Mouse (Mus musculus): ENCODE results near the gene Ppp1r3f. TPM values are rescaled to one million over a fixed set of nuclear protein-coding genes. Genes with fewer than 3 reads are reported as not detected.

Gene Ppp1r3f
- polyA plus RNA-seq, 1 experiment: 0.10 TPM

DNA sequence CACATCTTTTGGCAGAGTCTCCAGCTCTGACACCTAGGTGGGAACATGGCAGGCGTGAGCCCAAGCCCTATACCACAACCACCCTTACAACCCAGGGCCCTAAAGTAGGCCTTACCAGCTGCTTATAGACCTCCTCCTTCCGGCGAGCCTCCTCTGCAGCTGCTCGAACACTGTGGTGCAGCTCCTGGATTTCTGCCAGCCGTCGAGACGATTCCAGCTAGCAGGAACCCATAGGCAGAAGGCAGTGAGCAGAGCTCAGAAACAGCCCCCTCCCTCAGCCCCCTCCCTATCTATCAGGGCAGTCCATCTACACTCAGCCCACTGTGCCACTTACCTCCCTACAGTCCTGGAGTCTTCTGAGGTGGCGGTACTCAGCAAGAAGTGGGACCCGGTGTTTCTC, 21.3 kb upstream of the Ppp1r3f start:
- Histone ChIP-seq H3K36me3 (ENCODE audit: control insufficient read depth) (peaks cover 87% of the 10 kb centered on the region), H3K9me3 (ENCODE audit: control insufficient read depth, low read length) (peaks cover 3% of the 10 kb centered on the region; the same call in 1 of the 2 replicates), H3K4me1 (ENCODE audit: control insufficient read depth) (no peaks in the 10 kb centered on the region), H3K4me3 (replicated peaks) (no peak overlapping the region), H3K27me3 (ENCODE audit: control insufficient read depth) (no peaks in the 10 kb centered on the region)
- TF ChIP-seq GATA1 (IDR thresholded peaks at IDR 0.05; ENCODE audit: low read length): no peak
- TF ChIP-seq TAL1 (IDR thresholded peaks at IDR 0.05; ENCODE audit: low read length): no peak

DNA sequence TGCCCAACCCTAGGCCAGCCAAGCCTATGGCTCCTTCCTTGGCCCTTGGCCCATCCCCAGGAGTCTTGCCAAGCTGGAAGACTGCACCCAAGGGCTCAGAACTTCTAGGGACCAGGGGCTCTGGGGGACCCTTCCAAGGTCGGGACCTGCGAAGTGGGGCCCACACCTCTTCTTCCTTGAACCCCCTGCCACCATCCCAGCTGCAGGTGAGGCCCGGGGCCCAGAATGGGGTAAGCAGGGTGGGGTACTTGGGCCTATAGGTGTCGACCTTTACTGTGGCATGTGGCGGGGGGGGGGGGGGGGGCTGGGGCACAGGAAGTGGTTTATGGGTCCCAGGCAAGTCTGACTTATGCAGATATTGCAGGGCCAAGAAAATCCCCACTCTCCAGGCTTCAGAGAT, 12.3 kb upstream of the Ppp1r3f start:
- Histone ChIP-seq H3K36me3 (ENCODE audit: control insufficient read depth) (peaks cover 21% of the 10 kb centered on the region), H3K9me3 (ENCODE audit: control insufficient read depth, low read length) (no peaks in the 10 kb centered on the region), H3K4me1 (ENCODE audit: control insufficient read depth) (peaks cover 5% of the 10 kb centered on the region), H3K27me3 (ENCODE audit: control insufficient read depth) (no peaks in the 10 kb centered on the region), H3K4me3 (replicated peaks) (no peak overlapping the region)
- TF ChIP-seq TAL1 (IDR thresholded peaks at IDR 0.05; ENCODE audit: low read length) (no peak), GATA1 (IDR thresholded peaks at IDR 0.05; ENCODE audit: low read length) (no peak)

DNA sequence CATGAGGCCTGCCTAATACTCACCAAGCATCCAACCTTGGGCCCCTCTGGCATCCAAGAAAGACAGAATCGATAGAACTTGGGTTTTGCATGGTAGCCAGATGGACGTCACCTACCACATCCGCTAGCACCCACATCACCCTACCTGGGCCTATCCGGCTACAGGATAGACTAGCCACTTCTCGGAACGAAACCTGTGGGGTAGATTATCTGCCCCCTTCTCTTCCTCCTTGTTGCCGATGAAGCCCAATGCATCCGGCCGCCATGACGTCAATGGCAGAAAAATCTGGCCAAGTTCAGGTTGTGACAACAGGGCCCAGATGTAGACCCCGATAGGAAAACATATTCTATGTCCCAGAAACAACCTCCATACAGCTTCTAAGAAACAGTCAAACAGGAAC, 9.8 kb upstream of the Ppp1r3f start:
- no peaks in the 10 kb centered on the region; the same call in 1 of the 2 replicates for H3K27me3 ChIP-seq (ENCODE audit: control insufficient read depth)
- H3K4me3 ChIP-seq (replicated peaks): no peak overlapping the region
- TF ChIP-seq GATA1 (IDR thresholded peaks at IDR 0.05; ENCODE audit: low read length): no peak
- TF ChIP-seq TAL1 (IDR thresholded peaks at IDR 0.05; ENCODE audit: low read length): no peak
- H3K4me1 ChIP-seq (ENCODE audit: control insufficient read depth): peaks cover 3% of the 10 kb centered on the region
- peaks cover 9% of the 10 kb centered on the region for H3K36me3 ChIP-seq (ENCODE audit: control insufficient read depth)
- no peaks in the 10 kb centered on the region for H3K9me3 ChIP-seq (ENCODE audit: control insufficient read depth, low read length)

DNA sequence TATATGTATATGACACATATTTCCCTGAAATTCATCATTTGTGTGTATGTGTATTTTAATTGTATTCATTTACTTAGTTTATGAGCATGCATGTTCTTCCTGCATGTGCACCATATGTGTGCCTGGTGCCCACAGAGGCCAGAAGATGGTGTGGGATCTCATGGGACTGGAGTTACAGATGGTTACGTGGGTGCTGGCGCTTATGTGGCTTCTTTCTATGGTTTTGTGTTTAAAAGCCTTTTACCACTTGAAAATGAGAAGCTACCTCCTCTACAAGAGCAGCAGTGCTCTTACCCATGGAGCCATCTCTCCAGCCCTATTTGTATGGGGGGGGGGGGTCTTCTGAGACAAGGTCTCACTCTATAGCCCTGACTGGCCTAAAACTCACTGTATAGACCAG, 7.1 kb upstream of the Ppp1r3f start:
- TF ChIP-seq GATA1 (IDR thresholded peaks at IDR 0.05; ENCODE audit: low read length): no peak
- TF ChIP-seq TAL1 (IDR thresholded peaks at IDR 0.05; ENCODE audit: low read length): no peak
- no peaks in the 10 kb centered on the region for H3K4me1 ChIP-seq (ENCODE audit: control insufficient read depth)

DNA sequence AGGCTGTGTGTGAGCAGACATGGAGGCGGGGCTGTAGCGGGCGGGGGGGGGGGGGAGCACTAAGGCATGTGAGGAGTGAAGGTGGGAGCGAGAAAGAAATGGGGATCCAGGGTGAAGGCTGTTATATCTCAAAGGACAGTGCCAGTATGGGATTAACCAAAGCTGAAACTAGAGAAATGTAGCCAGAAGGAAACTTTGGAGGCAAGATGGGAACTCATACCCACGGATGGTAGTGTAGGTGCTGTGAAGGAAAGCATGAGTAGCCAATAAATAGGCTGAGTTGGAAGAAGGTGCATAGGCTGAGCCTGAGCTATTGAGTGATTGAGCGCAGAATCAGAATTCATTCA, 775 bp upstream of the Ppp1r3f start:
- TF ChIP-seq TAL1 (IDR thresholded peaks at IDR 0.05; ENCODE audit: low read length) (no peak), GATA1 (IDR thresholded peaks at IDR 0.05; ENCODE audit: low read length) (no peak)
- Histone ChIP-seq H3K36me3 (ENCODE audit: control insufficient read depth) (no peaks in the 10 kb centered on the region; the same call in 1 of the 2 replicates), H3K4me3 (replicated peaks) (peak overlapping the region; percentile 81), H3K27me3 (ENCODE audit: control insufficient read depth) (peaks cover 3% of the 10 kb centered on the region), H3K9me3 (ENCODE audit: control insufficient read depth, low read length) (peaks cover 10% of the 10 kb centered on the region), H3K4me1 (ENCODE audit: control insufficient read depth) (peaks cover 43% of the 10 kb centered on the region)

More for the DNA sequence above, 7.1 kb upstream of the Ppp1r3f start:
- no peaks in the 10 kb centered on the region for H3K36me3 ChIP-seq (ENCODE audit: control insufficient read depth)
- H3K27me3 ChIP-seq (ENCODE audit: control insufficient read depth): peaks cover 3% of the 10 kb centered on the region
- H3K4me3 ChIP-seq (replicated peaks): no peak overlapping the region
- no peaks in the 10 kb centered on the region for H3K9me3 ChIP-seq (ENCODE audit: control insufficient read depth, low read length)

DNA sequence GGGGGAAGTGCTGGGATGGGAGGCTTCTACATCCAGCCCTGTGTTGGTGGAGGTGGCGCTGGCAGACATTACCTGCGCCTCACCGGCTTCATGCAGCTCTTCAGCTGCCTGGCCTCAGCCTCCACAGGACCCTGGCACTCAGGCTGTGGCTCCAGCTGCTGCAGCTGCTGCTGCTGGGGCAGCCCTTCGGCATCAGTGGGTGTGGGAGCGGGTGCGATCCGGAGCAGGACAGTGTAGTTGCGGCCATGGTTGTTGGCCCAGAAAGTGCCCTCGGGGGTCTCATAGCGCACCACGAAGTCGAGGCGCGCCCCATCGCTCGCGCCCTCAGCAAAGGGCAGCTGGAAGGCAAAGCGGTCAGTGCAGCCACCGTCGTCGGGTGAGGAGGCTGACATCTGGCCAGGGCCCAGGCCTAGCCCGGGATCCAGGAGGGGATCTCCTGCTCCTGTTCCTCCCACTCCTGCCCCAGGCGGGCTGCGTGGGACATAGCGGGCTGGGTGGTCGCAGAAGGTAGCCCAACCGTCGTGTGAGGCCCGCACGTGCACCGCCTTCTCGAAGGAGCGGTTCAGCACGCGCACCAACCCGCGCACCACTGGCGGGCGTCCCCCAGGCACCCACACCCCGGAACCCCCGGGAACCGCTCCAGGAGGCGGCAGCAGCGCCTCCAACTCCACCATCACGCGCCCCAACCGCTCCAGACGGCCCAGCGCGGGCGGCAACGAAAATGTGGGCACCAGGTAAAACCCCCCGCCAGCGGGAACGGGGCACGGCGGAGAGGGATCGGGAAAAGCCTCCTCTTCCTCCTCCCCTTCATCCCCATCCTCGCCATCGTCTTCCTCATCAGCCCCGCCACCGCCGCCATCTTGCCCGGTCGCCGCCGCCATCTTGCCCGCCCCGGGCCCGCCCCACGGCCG, 652 bp downstream of the Ppp1r3f start, which contains the start of gene Foxp3:
Gene Foxp3 (plus strand): TSS at position 469 of the 911 bp plus-strand sequence.
- H3K4me1 ChIP-seq (ENCODE audit: control insufficient read depth): peaks cover 43% of the 10 kb centered on the region
- H3K4me3 ChIP-seq (replicated peaks): peak within 1 kb of the TSS; percentile 81
- H3K9me3 ChIP-seq (ENCODE audit: control insufficient read depth, low read length): peaks cover 10% of the 10 kb centered on the region
- H3K36me3 ChIP-seq (ENCODE audit: control insufficient read depth): no peaks in the 10 kb centered on the region; the same call in 1 of the 2 replicates
- H3K27me3 ChIP-seq (ENCODE audit: control insufficient read depth): peaks cover 3% of the 10 kb centered on the region; the same call in 1 of the 2 replicates
- TF ChIP-seq TAL1 (IDR thresholded peaks at IDR 0.05; ENCODE audit: low read length): no peak
- no peak for TF ChIP-seq GATA1 (IDR thresholded peaks at IDR 0.05; ENCODE audit: low read length)

DNA sequence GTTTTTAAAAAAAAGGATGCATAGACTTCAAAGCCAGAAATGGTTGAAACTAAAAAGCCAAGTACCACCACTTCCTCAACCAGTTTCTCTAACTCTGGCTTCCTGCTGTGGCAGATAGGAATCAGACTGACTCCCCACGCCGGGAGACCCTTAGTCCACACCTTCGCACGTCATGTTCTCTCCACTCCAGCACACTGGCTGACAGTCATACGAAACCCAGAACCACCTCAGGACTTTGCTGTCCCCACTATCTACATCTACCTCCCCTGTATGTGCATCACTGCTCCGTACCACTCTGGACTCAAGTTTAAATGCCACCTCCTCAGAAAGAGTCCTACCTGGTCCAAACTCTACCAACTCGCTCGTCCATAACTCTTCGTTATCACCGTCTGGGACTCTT, 1.6 kb downstream of the Ppp1r3f start:
- H3K4me3 ChIP-seq (replicated peaks): peak overlapping the region; percentile 81
- TF ChIP-seq GATA1 (IDR thresholded peaks at IDR 0.05; ENCODE audit: low read length) (no peak), TAL1 (IDR thresholded peaks at IDR 0.05; ENCODE audit: low read length) (no peak)

DNA sequence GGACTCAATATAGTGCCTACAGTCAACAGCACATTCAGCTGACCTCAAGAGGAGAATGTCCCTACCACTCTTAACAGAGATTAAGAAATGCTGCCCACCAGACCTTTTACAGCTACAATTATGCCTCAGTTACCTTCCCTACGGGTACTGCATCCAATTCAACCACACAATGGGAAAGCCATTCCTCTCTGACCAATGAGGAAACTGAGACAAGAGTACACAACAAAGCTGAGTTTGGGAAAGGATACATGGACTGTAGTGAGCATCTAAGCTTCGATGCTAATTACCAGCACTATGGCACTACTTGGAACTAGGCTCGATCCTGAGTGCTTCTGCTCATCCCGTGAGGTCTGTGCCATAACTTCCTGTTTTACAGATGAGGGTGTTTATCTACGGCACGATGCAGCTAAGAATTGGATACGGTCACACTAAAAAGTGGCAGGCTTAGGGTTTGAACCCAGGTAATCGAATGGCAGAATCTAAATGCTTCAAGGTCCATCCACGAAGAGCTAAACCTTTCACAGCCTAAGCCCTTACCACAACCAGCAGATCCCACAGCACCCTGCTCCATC, 2.4 kb downstream of the Ppp1r3f start:
- Histone ChIP-seq H3K9me3 (ENCODE audit: control insufficient read depth, low read length) (peaks cover 10% of the 10 kb centered on the region), H3K27me3 (ENCODE audit: control insufficient read depth) (peaks cover 3% of the 10 kb centered on the region; the same call in 1 of the 2 replicates), H3K4me3 (replicated peaks) (no peak overlapping the region), H3K4me1 (ENCODE audit: control insufficient read depth) (peaks cover 43% of the 10 kb centered on the region), H3K36me3 (ENCODE audit: control insufficient read depth) (no peaks in the 10 kb centered on the region; the same call in 1 of the 2 replicates)
- TF ChIP-seq GATA1 (IDR thresholded peaks at IDR 0.05; ENCODE audit: low read length): no peak
- TF ChIP-seq TAL1 (IDR thresholded peaks at IDR 0.05; ENCODE audit: low read length): no peak

More for the DNA sequence above, 1.6 kb downstream of the Ppp1r3f start:
- peaks cover 10% of the 10 kb centered on the region for H3K9me3 ChIP-seq (ENCODE audit: control insufficient read depth, low read length)
- H3K4me1 ChIP-seq (ENCODE audit: control insufficient read depth): peaks cover 43% of the 10 kb centered on the region
- H3K27me3 ChIP-seq (ENCODE audit: control insufficient read depth): peaks cover 3% of the 10 kb centered on the region; the same call in 1 of the 2 replicates
- no peaks in the 10 kb centered on the region; the same call in 1 of the 2 replicates for H3K36me3 ChIP-seq (ENCODE audit: control insufficient read depth)
